Mouse (Mus musculus) heart, adult 9 months (tissue): ENCODE measurements at regions not wholly inside any gene's neighbourhood (a gene's known extent, or its start where the extent isn't known, plus 50 kb on each side); places are given as distances from the start of the nearest gene placed in this dataset.

Experiments
- DNase-seq, 2 experiments: peaks; one replicate each; pipeline ENCODE4 v3.0.0; 2022; ENCODE audit warnings: low spot score in 2 of 2

GRCm38 (mm10) chr2:106083801-106084800 is 80.8 kb upstream of the Dnajc24 start:
- no peak for DNase-seq

- no peak for DNase-seq
Measured at GRCm38 (mm10) chr2:106083001-106083400, 79.7 kb upstream of the Dnajc24 start.

- DNase-seq: peak in 1 of 2 experiments; percentile 15
Measured at GRCm38 (mm10) chr2:106081951-106082350, 78.6 kb upstream of the Dnajc24 start.

GRCm38 (mm10) chr2:106080626-106081025 is 77.3 kb upstream of the Dnajc24 start:
- DNase-seq: no peak

- no peak for DNase-seq
Measured at GRCm38 (mm10) chr2:106078591-106078990, 75.2 kb upstream of the Dnajc24 start.

- no peak for DNase-seq
Measured at GRCm38 (mm10) chr2:106074441-106074840, 71.1 kb upstream of the Dnajc24 start.

- no peak for DNase-seq
Measured at GRCm38 (mm10) chr2:106064316-106064715, 61.0 kb upstream of the Dnajc24 start.
